Mouse (Mus musculus): ENCODE measurements at regions not wholly inside any gene's neighbourhood (a gene's known extent, or its start where the extent isn't known, plus 50 kb on each side); places are given as distances from the start of the nearest gene placed in this dataset.

DNA sequence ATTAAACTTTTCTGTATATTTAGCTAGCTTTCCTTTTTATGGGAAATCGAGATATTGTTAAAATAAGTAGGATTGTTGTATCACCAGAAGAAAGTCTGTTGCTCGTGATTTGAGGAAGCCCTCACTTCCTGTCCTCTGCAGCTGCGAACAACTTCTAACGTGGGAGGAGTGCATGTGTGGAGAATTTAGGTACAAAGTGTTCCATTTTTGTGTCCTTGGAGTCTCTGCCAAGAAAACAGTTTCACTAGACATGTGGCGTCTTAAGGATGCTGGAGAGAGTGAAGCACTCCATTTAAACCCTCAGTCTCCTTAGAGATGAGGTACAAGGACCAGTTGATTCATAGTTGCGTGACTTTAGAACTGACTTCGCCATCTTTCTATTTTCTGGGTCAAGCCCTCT lies 112.9 kb downstream of the Cdca7 start:
- Histone ChIP-seq H3K4me3 (ENCODE audit: low read length) (no peak overlapping the region), H3K4me1 (ENCODE audit: insufficient read depth, low read length) (no peaks in the 10 kb centered on the region; the same call in 1 of the 2 replicates), H3K4me2 (ENCODE audit: low read depth, low read length) (no peak overlapping the region), H3K36me3 (ENCODE audit: insufficient read depth, low read length) (no peaks in the 10 kb centered on the region), H3K9ac (replicated peaks; ENCODE audit: low read length) (no peak overlapping the region), H3K27ac (no peak overlapping the region), H3K27me3 (ENCODE audit: insufficient read depth, low read length) (no peaks in the 10 kb centered on the region), H3K9me3 (ENCODE audit: low read length) (no peaks in the 10 kb centered on the region; the same call in 1 of the 2 replicates)
- no peak for ATAC-seq
- TF ChIP-seq CTCF (IDR thresholded peaks at IDR 0.05; ENCODE audit: low read depth) = no peak
- WGBS = 80% methylated on average over 7 of the region's 7 CpGs
- DNase-seq (ENCODE audit: low spot score) = no peak

DNA sequence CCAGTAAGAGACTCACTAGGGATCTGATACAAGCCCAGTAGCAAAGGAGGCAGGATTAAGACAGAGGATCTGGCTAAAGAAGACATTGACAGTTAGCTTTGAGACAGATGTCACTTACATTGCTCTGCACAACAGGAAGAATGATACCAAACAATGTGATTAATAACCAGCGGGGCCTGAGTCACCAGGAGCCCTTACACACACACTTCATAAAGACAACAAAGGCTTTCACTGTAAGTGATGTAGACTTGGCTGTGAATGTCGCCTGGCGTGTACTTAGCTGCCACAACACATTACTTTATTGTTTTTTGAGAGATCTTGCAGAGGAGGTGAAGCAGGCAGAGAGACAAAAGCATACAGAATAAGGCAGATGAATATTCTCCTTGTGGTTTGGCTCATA lies 116.1 kb downstream of the Cdca7 start:
- H3K9ac ChIP-seq (replicated peaks; ENCODE audit: low read length) = no peak overlapping the region
- no peaks in the 10 kb centered on the region for H3K36me3 ChIP-seq (ENCODE audit: insufficient read depth, low read length)
- peak; percentile 31 for DNase-seq (ENCODE audit: low spot score)
- no peak for TF ChIP-seq CTCF (IDR thresholded peaks at IDR 0.05; ENCODE audit: low read depth)
- no peaks in the 10 kb centered on the region for H3K27me3 ChIP-seq (ENCODE audit: insufficient read depth, low read length)
- no peaks in the 10 kb centered on the region for H3K9me3 ChIP-seq (ENCODE audit: low read length)
- peak; percentile 74 for ATAC-seq
- H3K4me1 ChIP-seq (ENCODE audit: insufficient read depth, low read length) = no peaks in the 10 kb centered on the region; the same call in 1 of the 2 replicates
- 15% methylated on average over 3 of the region's 3 CpGs for WGBS
- no peak overlapping the region for H3K27ac ChIP-seq
- no peak overlapping the region for H3K4me3 ChIP-seq (ENCODE audit: low read length)
- no peak overlapping the region for H3K4me2 ChIP-seq (ENCODE audit: low read depth, low read length)

DNA sequence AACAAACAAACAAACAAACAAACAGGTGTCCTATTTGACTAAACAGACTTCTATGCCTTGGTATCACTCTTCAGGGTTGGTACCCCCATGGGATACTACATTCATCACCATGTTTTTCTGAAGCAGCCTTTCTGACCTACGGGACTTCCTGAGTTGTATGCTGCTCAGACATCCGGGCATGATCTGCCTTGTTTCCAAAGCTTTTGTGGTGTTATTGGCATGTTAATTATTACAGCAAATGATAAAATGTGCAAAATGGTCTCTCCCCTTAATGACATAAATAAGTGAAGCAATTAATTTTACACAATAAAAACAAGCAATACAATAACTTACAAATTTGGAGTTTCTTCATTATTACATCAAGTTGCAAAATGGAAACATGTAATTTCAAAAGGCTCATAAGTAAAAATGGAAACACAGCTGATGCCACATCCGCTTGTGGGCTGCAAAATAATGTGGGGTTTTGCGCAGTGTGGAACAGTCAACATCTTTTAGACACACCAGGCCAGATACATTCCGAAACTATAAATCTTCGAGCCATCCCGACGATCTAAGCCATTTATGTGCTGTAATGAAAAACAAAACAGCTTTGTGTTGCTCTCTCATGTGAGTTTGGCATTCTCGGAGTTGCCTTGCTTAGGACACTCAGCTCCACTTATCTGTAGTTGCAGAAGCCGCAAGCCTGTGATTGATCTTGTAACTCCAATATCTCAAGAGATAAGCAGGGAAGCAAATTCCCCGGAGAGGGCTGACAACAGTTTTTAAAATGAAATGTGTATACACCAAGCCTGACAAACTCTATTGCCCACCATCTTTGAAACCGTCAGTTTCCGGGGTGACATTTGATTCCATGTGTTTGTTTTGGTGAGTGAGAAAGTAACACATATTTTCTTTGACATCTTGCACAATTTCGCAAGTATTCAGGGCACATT lies 121.3 kb downstream of the Cdca7 start:
- Histone ChIP-seq H3K4me2 (ENCODE audit: low read depth, low read length) (no peak overlapping the region), H3K9ac (replicated peaks; ENCODE audit: low read length) (no peak overlapping the region), H3K27me3 (ENCODE audit: insufficient read depth, low read length) (no peaks in the 10 kb centered on the region), H3K4me3 (ENCODE audit: low read length) (no peak overlapping the region), H3K9me3 (ENCODE audit: low read length) (no peaks in the 10 kb centered on the region), H3K4me1 (ENCODE audit: insufficient read depth, low read length) (no peaks in the 10 kb centered on the region), H3K27ac (no peak overlapping the region), H3K36me3 (ENCODE audit: insufficient read depth, low read length) (no peaks in the 10 kb centered on the region)
- ATAC-seq = no peak
- DNase-seq (ENCODE audit: low spot score) = no peak
- WGBS = 54% methylated on average over 14 of the region's 14 CpGs
- no peak for TF ChIP-seq CTCF (IDR thresholded peaks at IDR 0.05; ENCODE audit: low read depth)

DNA sequence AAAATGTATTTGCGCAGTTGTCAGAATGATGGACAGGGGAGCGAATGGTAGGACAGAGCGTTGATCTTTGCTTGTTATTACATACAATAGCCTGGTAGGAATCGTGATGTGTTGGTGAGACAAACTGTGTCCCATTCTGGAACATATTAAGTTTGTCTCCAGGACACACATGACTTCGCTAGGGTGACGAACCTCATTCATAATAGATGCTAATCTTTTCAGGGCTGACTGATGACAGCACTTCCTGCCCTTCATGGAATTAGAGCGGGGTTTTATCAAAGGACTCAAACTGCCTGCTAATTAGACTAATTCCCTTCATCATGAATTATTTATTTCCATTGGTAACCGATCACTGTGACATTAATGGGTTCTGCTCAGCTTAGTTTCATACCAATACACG lies 122.0 kb downstream of the Cdca7 start:
- no peak for TF ChIP-seq CTCF (IDR thresholded peaks at IDR 0.05; ENCODE audit: low read depth)
- no peak for ATAC-seq
- 29% methylated on average over 9 of the region's 9 CpGs for WGBS

GRCm38 (mm10) chr2:72600723-72601122 lies 124.8 kb downstream of the Cdca7 start:
- Histone ChIP-seq H3K4me1 (ENCODE audit: insufficient read depth, low read length) (no peaks in the 10 kb centered on the region), H3K36me3 (ENCODE audit: insufficient read depth, low read length) (no peaks in the 10 kb centered on the region), H3K27me3 (ENCODE audit: insufficient read depth, low read length) (no peaks in the 10 kb centered on the region), H3K4me3 (ENCODE audit: low read length) (no peak overlapping the region), H3K27ac (no peak overlapping the region), H3K4me2 (ENCODE audit: low read depth, low read length) (no peak overlapping the region), H3K9ac (replicated peaks; ENCODE audit: low read length) (no peak overlapping the region), H3K9me3 (ENCODE audit: low read length) (no peaks in the 10 kb centered on the region)
- DNase-seq (ENCODE audit: low spot score) = no peak
- no peak for TF ChIP-seq CTCF (IDR thresholded peaks at IDR 0.05; ENCODE audit: low read depth)
- no peak for ATAC-seq

More for the DNA sequence above, 122.0 kb downstream of the Cdca7 start:
- Histone ChIP-seq H3K9ac (replicated peaks; ENCODE audit: low read length) (no peak overlapping the region), H3K27ac (no peak overlapping the region), H3K4me1 (ENCODE audit: insufficient read depth, low read length) (no peaks in the 10 kb centered on the region), H3K36me3 (ENCODE audit: insufficient read depth, low read length) (no peaks in the 10 kb centered on the region), H3K4me3 (ENCODE audit: low read length) (no peak overlapping the region), H3K9me3 (ENCODE audit: low read length) (no peaks in the 10 kb centered on the region), H3K27me3 (ENCODE audit: insufficient read depth, low read length) (no peaks in the 10 kb centered on the region), H3K4me2 (ENCODE audit: low read depth, low read length) (no peak overlapping the region)
- no peak for DNase-seq (ENCODE audit: low spot score)

- no peak for ATAC-seq
- no peak for TF ChIP-seq CTCF (IDR thresholded peaks at IDR 0.05; ENCODE audit: low read depth)
- no peak overlapping the region for H3K4me2 ChIP-seq (ENCODE audit: low read depth, low read length)
- no peaks in the 10 kb centered on the region for H3K4me1 ChIP-seq (ENCODE audit: insufficient read depth, low read length)
- H3K9me3 ChIP-seq (ENCODE audit: low read length) = no peaks in the 10 kb centered on the region
- H3K4me3 ChIP-seq (ENCODE audit: low read length) = no peak overlapping the region
- DNase-seq (ENCODE audit: low spot score) = no peak
- H3K9ac ChIP-seq (replicated peaks; ENCODE audit: low read length) = no peak overlapping the region
- H3K36me3 ChIP-seq (ENCODE audit: insufficient read depth, low read length) = no peaks in the 10 kb centered on the region
- no peaks in the 10 kb centered on the region for H3K27me3 ChIP-seq (ENCODE audit: insufficient read depth, low read length)
- 78% methylated on average over 1 of the region's 1 CpGs for WGBS
- H3K27ac ChIP-seq = no peak overlapping the region
Observed at GRCm38 (mm10) chr2:72602152-72602551, 126.2 kb downstream of the Cdca7 start.

- H3K9ac ChIP-seq (replicated peaks; ENCODE audit: low read length) = no peak overlapping the region
- H3K27ac ChIP-seq = no peak overlapping the region
- no peak overlapping the region for H3K4me3 ChIP-seq (ENCODE audit: low read length)
- 90% methylated on average over 3 of the region's 3 CpGs for WGBS
- DNase-seq (ENCODE audit: low spot score) (no peak), ATAC-seq (no peak)
- no peaks in the 10 kb centered on the region for H3K9me3 ChIP-seq (ENCODE audit: low read length)
- no peak for TF ChIP-seq CTCF (IDR thresholded peaks at IDR 0.05; ENCODE audit: low read depth)
- H3K36me3 ChIP-seq (ENCODE audit: insufficient read depth, low read length) = no peaks in the 10 kb centered on the region
- H3K4me1 ChIP-seq (ENCODE audit: insufficient read depth, low read length) = no peaks in the 10 kb centered on the region
- H3K4me2 ChIP-seq (ENCODE audit: low read depth, low read length) = no peak overlapping the region
- 0 out of 2 replicates have a peak, but pooled peaks cover 4% of the 10 kb centered on the region for H3K27me3 ChIP-seq (ENCODE audit: insufficient read depth, low read length)
Observed at GRCm38 (mm10) chr2:72612221-72612620, 136.3 kb downstream of the Cdca7 start.
